ENCODE assay signal across 8 mouse cellular contexts in genomic region chr13:48807481-48808031, GRCm38 (mm10).
DNase-seq lines count a peak whose midpoint lies in the region; ATAC-seq and TF ChIP-seq lines count a peak whose summit lies in the region.
"Had no signal": no experiment of that assay in that cellular context is flagged by ENCODE, and none has a peak within 500 bp of the region (broad histone marks: within the 10 kb centered on the region; RNA-seq: fewer than 3 reads in every experiment).

No protein-coding gene starts in this region.

- DNase-seq in B cell, adult 2 months = peak; percentile 64 to 68
- peak; percentile 60 for DNase-seq in MEL (ENCODE audit: low read depth, low spot score)
- peak; percentile 71 for DNase-seq in cerebellum, adult 9-11 months
- DNase-seq in frontal cortex, postnatal 36 days (ENCODE audit: low spot score in 2 of 2) = peak; percentile 50 to 73
- peak; percentile 66 for DNase-seq in kidney, adult 9 months
- peak in 1 of 3 experiments; percentile 17 for DNase-seq in liver, embryonic 14.5 days (ENCODE audit: low read depth in 3 of 3, low spot score in 3 of 3)
- DNase-seq in right cerebral cortex, adult 2 months (ENCODE audit: low spot score in 2 of 2) = peak; percentile 63 to 79

- H3K27ac ChIP-seq in MEL (ENCODE audit: control insufficient read depth, low read depth, low read length) = no peak overlapping the region
- no peak overlapping the region for H3K27ac ChIP-seq in liver, embryonic 14.5 days
- H3K27ac ChIP-seq: heart, embryonic 13.5 days had no signal

- no peak for ATAC-seq in liver, embryonic 14.5 days (ENCODE audit: insufficient read depth)

- H3K79me2 ChIP-seq in MEL (ENCODE audit: control insufficient read depth, insufficient read depth, low read length, poor library complexity) = no peaks in the 10 kb centered on the region

- peak; percentile 53 for TF ChIP-seq RAD21 in MEL (IDR thresholded peaks at IDR 0.05; ENCODE audit: low read depth, low read length)

- no peaks in the 10 kb centered on the region for H3K27me3 ChIP-seq in MEL (ENCODE audit: control insufficient read depth in 1 of 2, insufficient read depth in 2 of 2, low read length in 2 of 2)
- H3K27me3 ChIP-seq in liver, embryonic 14.5 days (ENCODE audit: control insufficient read depth, insufficient read depth, low read length) = no peaks in the 10 kb centered on the region
- H3K27me3 ChIP-seq: heart, embryonic 13.5 days had no signal

- no peak for TF ChIP-seq EP300 in MEL (IDR thresholded peaks at IDR 0.05; ENCODE audit: low read depth in 1 of 2, low read length in 2 of 2)
- TF ChIP-seq EP300 in liver, embryonic 14.5 days (IDR thresholded peaks at IDR 0.05; ENCODE audit: low read depth) = no peak

- no peaks in the 10 kb centered on the region for H3K4me1 ChIP-seq in MEL (ENCODE audit: control insufficient read depth in 1 of 2, insufficient read depth in 2 of 2, low read length in 2 of 2)
- H3K4me1 ChIP-seq in liver, embryonic 14.5 days (replicated peaks; ENCODE audit: control insufficient read depth in 2 of 2, insufficient read depth in 2 of 2, low read length in 1 of 2) = no peaks in the 10 kb centered on the region

- H3K9ac ChIP-seq in MEL (ENCODE audit: control insufficient read depth, low read depth, low read length, poor library complexity, severe bottlenecking) = no peak overlapping the region
- H3K9ac ChIP-seq in liver, embryonic 14.5 days (replicated peaks) = no peak overlapping the region
- H3K9ac ChIP-seq: heart, embryonic 13.5 days had no signal

- H3K4me3 ChIP-seq in MEL (ENCODE audit: control insufficient read depth in 1 of 2, insufficient read depth in 1 of 2, low read depth in 2 of 2, low read length in 2 of 2) = no peak overlapping the region
- no peak overlapping the region for H3K4me3 ChIP-seq in liver, embryonic 14.5 days (ENCODE audit: insufficient read depth in 1 of 2, low read depth in 2 of 2, low read length in 2 of 2)
- H3K4me3 ChIP-seq: heart, embryonic 13.5 days had no signal

- WGBS in liver, embryonic 14.5 days (ENCODE audit: insufficient replicate concordance) = 66% methylated on average over 5 of the region's 5 CpGs

- H3K4me2 ChIP-seq in liver, embryonic 14.5 days (ENCODE audit: low read depth) = no peak overlapping the region
- H3K4me2 ChIP-seq: heart, embryonic 13.5 days had no signal

- H3K9me3 ChIP-seq in MEL (replicated peaks; ENCODE audit: insufficient read depth, low read length) = no peaks in the 10 kb centered on the region
- H3K9me3 ChIP-seq in liver, embryonic 14.5 days (ENCODE audit: control insufficient read depth, low read length) = no peaks in the 10 kb centered on the region
- H3K9me3 ChIP-seq: heart, embryonic 13.5 days had no signal

- H3K36me3 ChIP-seq in MEL (ENCODE audit: control insufficient read depth in 1 of 2, insufficient read depth in 2 of 2, low read length in 2 of 2) = no peaks in the 10 kb centered on the region; a peak in 1 of 4 replicates
- H3K36me3 ChIP-seq in liver, embryonic 14.5 days (replicated peaks; ENCODE audit: control insufficient read depth, insufficient read depth, low read depth) = peaks cover 6% of the 10 kb centered on the region

- peak; percentile 79 to 98 (median 91) for TF ChIP-seq CTCF in MEL (IDR thresholded peaks at IDR 0.05 in 2 of 3, conservative IDR thresholded peaks at IDR 0.05 in 1 of 3; ENCODE audit: control insufficient read depth in 1 of 3, insufficient read depth in 1 of 3, low read depth in 2 of 3, low read length in 3 of 3, poor library complexity in 1 of 3, severe bottlenecking in 1 of 3)
- peak; percentile 93 for TF ChIP-seq CTCF in liver, embryonic 14.5 days (IDR thresholded peaks at IDR 0.05; ENCODE audit: low read depth)

- TF ChIP-seq POLR2A in MEL (IDR thresholded peaks at IDR 0.05; ENCODE audit: control insufficient read depth in 1 of 2, insufficient read depth in 1 of 2, low read depth in 1 of 2, low read length in 2 of 2, poor library complexity in 1 of 2) = no peak

TF ChIP-seq in MEL, 35 proteins besides CTCF, POLR2A, EP300 and RAD21:
- TF ChIP-seq E2F4 (IDR thresholded peaks at IDR 0.05; ENCODE audit: borderline replicate concordance, low read depth, low read length) (no peak), SMC3 (IDR thresholded peaks at IDR 0.05; ENCODE audit: low read depth, low read length) (peak; percentile 49)
TF ChIP-seq in MEL: peak in this region for 1.
